Mouse (Mus musculus) bone marrow, adult 2 months (tissue): ENCODE measurements around the gene Ablim1. TPM values are rescaled to one million over a fixed set of nuclear protein-coding genes. Genes with fewer than 3 reads are reported as not detected.

ENCODE experiments used
- H3K27ac ChIP-seq: fragments of 200-500 bp; 2 replicates; pipeline ENCODE4 v1.5.1; 2012; ENCODE audit warnings: low read depth, mild to moderate bottlenecking, control low read depth, inconsistent platforms, low read length; ENCODE audit not compliant: control insufficient read depth, poor library complexity, insufficient read depth
- H3K4me1 ChIP-seq: fragments of 200-500 bp; 2 replicates; pipeline ENCODE4 v1.6.1; 2011; ENCODE audit warnings: low read length; ENCODE audit not compliant: control insufficient read depth, insufficient read depth
- H3K4me3 ChIP-seq: fragments of 200-500 bp; replicated peaks from 2 replicates; pipeline ENCODE3; 2011; ENCODE audit warnings: mild to moderate bottlenecking, low read depth, low read length, control low read depth; ENCODE audit not compliant: control insufficient read depth
- CTCF ChIP-seq: fragments of 200-500 bp; IDR thresholded peaks from 2 replicates; pipeline ENCODE4 v1.5.1; 2011; ENCODE audit warnings: low read length, control low read depth; ENCODE audit not compliant: control insufficient read depth, insufficient read depth
- POLR2A ChIP-seq: fragments of 200-500 bp; IDR thresholded peaks from 2 replicates; pipeline ENCODE4 v1.6.1; 2011; ENCODE audit warnings: low read depth, mild to moderate bottlenecking, control low read depth, low read length, borderline replicate concordance; ENCODE audit not compliant: control insufficient read depth
- WGBS: fragments of 180-500 bp; shearing (Covaris S2); methylation state at CpG from one replicate; pipeline ENCODE4 v1.1.7; 2018; 5-methylcytosine and 5-hydroxymethylcytosine counted together
- polyA plus RNA-seq: library from polyadenylated mRNA; stranded (reverse); fragments of >200 nt; gene quantifications from 2 replicates; pipeline ENCODE4 v1.2.4, GENCODE M21; 2011; ENCODE audit warnings: low replicate concordance; ENCODE audit not compliant: missing spikeins, insufficient read depth, insufficient read length

Gene Ablim1
- polyA plus RNA-seq, 1 experiment, result 15.5 TPM

DNA sequence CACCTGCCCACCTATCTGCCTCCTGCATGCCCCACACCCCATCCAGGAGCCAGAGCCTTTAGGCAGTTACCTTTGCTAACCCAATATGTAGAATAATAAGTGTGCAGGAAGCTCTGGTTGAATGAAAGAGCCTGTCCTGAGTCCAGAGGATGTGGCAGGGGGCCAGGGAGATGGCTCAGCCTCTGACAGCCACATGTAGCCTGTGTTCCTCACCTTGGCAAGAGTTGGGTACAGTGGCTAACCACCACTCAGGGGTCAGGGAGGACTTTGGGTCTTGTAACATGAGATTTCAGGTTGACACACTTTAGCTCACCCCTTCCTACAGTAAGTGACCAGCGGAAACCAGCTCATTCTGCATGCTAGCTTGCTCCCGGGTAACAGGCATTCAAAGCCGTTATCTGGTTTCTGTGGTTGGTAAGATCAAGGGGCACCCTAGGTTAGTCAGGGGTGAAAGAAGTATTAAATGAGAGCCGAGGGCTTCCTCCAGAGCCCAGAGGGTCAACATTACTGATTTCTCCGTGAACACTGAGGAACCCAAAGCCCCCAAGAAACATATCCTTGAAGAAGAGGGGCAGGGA, 210.5 kb downstream of the Ablim1 start:
- H3K4me3 ChIP-seq, result no peak overlapping the region
- no peak for TF ChIP-seq POLR2A
- no peak for TF ChIP-seq CTCF
- 8% methylated on average over 5 of the region's 5 CpGs for WGBS
- peaks cover 2% of the 10 kb centered on the region for H3K4me1 ChIP-seq
- no peak overlapping the region for H3K27ac ChIP-seq

DNA sequence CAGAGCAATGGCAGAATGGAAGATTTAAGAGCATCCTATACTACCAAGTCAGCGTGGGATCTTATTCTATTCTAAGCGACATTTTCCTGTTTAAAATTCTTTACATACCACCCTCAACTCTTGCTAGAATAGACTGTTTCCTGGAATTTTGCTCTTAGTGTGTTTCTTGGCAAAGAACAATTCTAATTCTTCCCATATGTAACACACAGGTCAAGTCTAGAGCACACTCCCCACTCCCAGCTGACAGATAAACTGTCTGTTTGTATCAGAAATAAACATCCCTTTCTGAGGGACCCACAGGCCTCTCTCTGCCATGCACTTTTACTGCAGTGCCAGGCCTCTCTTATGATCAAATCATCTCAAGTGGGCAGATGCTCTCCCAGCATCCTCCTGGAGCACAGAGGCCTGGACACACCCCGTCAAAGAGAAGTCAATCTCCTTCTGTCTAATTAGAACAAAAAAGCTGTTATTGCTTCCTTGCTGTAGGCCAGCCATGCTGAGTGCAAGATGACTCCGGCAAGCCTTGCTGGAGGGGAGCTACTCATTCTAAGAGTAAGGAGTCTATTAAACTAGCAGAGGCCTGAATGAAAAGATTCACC, 211.3 kb downstream of the Ablim1 start:
- peaks cover 4% of the 10 kb centered on the region for H3K4me1 ChIP-seq
- H3K4me3 ChIP-seq, result no peak overlapping the region
- TF ChIP-seq CTCF, result no peak
- no peak for TF ChIP-seq POLR2A
- no peak overlapping the region for H3K27ac ChIP-seq
- 76% methylated on average over 4 of the region's 4 CpGs for WGBS

DNA sequence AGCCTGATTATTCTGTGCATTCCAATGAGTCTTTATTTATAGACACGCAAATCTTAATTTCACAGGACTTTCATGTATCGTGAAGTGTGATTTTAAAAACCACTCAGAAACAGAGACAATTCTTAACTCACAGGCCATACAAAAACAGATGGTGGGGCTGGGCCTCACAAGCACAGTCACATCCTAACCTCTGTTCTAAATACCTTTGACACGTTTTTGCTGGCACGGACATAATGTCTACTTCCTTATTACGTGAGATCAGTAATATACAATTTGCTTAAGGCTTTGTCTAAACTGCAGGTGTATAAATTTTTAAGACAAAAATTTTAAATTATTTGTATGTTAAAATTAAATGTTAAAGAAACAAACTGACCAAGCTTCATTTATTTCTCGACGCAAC, 212.7 kb downstream of the Ablim1 start:
- Histone ChIP-seq H3K27ac (no peak overlapping the region), H3K4me1 (peaks cover 4% of the 10 kb centered on the region), H3K4me3 (no peak overlapping the region)
- no peak for TF ChIP-seq CTCF
- no peak for TF ChIP-seq POLR2A
- WGBS, result 80% methylated on average over 7 of the region's 7 CpGs

DNA sequence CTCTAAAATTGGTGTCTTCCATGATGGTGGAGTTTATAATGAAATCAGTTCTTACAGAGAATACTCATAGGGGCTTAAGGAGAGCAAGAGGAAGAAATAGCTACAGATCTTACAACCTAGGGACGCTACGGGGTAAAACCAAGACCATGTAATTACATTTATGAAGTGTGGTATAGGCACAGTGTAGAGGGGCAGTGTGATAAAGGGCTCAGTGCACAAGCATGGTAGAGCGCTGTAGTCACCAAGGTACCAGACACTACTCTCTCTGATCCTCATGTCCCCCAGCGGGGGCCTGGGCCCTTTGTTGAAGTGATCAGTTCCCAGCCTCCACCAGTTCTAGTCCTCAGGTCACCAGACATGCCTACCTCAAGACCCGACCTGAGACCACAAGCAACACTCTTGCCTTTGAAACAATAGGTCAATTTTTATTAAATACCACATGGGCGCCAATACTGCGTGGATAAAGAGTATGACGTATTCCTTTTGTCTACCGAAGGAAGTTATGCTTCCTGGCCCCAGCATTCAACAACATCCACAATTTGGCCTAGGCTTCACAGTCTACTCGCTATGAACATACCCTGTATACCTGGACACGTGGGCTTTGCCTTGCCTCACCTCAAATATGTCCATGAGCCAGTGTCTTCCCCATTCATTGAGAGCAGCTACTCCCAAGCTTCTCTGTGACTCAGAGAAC, 213.8 kb downstream of the Ablim1 start:
- TF ChIP-seq POLR2A, result no peak
- TF ChIP-seq CTCF, result no peak
- no peak overlapping the region for H3K27ac ChIP-seq
- 86% methylated on average over 11 of the region's 11 CpGs for WGBS
- H3K4me3 ChIP-seq, result no peak overlapping the region
- H3K4me1 ChIP-seq, result peaks cover 4% of the 10 kb centered on the region

DNA sequence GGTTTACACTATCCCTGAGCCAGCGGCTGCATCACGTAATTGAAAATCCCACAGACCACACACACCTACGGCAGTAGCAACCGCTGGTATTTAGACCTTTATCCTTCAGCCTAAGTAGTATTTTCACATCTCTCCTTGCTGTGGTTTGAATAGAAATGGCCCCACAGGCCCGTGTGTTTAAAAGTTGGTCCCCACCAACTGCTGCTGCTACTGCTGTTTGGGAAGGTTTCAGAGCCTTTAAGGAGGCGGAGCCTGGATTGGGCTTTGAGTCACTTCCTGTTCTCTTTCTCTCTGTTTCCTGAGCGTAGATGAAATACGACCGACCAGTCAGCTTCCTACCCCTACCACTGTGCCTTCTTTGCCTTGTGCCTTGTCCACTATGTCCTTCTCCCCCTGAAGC, 214.7 kb downstream of the Ablim1 start:
- H3K27ac ChIP-seq, result no peak overlapping the region
- TF ChIP-seq POLR2A, result no peak
- TF ChIP-seq CTCF, result no peak
- no peak overlapping the region for H3K4me3 ChIP-seq
- peaks cover 4% of the 10 kb centered on the region for H3K4me1 ChIP-seq
- WGBS, result 51% methylated on average over 9 of the region's 9 CpGs

DNA sequence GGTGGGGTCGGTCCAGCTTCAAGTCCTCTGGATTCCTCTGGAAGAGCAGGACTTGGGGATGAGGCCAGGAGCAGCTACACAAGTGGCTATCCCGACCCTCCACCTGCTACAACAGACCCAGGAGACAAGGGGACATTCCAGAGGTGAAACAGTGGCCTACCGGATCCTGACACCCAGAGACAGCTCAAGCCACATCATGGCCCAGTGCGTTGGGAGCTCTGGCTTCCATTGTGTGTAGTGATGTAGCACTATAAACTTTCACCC, 215.7 kb downstream of the Ablim1 start:
- WGBS, result 81% methylated on average over 4 of the region's 4 CpGs
- H3K27ac ChIP-seq, result no peak overlapping the region
- no peak for TF ChIP-seq CTCF
- no peak for TF ChIP-seq POLR2A
- H3K4me1 ChIP-seq, result peaks cover 1% of the 10 kb centered on the region; the same call in 1 of the 2 replicates
- H3K4me3 ChIP-seq, result no peak overlapping the region

DNA sequence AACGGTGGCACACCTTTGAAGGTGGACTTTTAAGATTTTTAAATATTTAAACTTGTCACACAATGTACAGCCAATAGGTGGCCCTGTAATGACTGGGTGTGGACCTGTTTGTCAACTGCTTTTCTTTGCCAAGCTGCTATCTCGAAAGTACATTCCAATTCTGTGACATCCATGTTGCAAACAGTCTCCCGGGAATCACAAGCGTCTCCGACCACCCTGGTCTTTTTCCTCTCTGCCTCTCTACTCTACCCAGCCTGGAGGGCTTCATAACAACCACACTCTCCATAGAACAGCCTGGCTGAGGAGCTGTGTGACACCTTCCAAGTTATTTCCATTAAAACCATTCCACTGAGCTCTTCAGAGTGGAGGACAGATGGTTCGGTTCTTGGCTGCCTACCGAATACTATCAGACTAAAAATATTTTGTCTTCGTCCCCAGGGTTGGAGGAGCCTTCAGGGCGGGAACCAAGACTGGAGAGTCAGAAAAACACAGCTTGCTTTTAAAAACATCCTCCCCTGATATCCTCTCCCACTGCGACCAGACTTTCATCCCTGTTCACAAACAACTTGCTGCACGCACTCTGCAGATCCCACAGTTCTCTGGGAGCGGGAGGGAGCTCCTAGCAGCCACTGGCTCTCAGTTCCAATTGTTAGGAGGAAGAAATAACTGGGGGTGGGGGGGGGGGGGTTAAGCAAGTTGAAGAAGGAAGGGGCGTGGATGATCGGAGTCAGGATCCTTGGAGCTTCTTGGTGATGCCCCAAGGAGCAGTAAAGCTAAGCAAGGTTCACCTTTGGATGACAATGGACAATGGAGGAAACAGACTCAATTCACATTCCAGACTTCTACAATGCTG, 216.3 kb downstream of the Ablim1 start:
- WGBS, result 77% methylated on average over 14 of the region's 14 CpGs

DNA sequence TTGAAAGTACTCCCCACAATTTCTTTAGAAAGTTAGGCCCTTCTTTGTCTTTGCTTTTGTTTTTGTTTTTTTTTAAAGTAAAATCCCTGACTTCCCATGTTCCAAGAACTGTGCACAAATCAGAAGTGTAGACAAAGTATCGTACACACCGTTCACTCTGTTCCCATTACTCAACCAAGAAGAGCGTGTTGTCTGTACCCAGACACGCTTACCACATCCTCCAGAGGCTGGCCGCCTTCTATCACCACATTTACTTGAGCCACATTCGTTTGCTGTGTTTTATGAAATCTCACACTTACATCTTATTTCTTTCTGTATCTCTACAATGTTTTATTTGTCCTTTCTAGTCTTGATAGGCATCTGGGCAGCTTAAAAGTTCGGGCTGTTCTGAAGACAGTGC, 219.4 kb downstream of the Ablim1 start:
- Histone ChIP-seq H3K27ac (no peak overlapping the region), H3K4me1 (peaks cover 1% of the 10 kb centered on the region; the same call in 1 of the 2 replicates), H3K4me3 (no peak overlapping the region)
- no peak for TF ChIP-seq POLR2A
- TF ChIP-seq CTCF, result no peak
- 47% methylated on average over 7 of the region's 7 CpGs for WGBS

More for the DNA sequence above, 216.3 kb downstream of the Ablim1 start:
- Histone ChIP-seq H3K4me3 (no peak overlapping the region), H3K27ac (no peak overlapping the region), H3K4me1 (peaks cover 1% of the 10 kb centered on the region; the same call in 1 of the 2 replicates)
- TF ChIP-seq POLR2A (no peak), CTCF (no peak)
